ENCODE assay signal across 23 mouse cellular contexts in the genomic region with DNA sequence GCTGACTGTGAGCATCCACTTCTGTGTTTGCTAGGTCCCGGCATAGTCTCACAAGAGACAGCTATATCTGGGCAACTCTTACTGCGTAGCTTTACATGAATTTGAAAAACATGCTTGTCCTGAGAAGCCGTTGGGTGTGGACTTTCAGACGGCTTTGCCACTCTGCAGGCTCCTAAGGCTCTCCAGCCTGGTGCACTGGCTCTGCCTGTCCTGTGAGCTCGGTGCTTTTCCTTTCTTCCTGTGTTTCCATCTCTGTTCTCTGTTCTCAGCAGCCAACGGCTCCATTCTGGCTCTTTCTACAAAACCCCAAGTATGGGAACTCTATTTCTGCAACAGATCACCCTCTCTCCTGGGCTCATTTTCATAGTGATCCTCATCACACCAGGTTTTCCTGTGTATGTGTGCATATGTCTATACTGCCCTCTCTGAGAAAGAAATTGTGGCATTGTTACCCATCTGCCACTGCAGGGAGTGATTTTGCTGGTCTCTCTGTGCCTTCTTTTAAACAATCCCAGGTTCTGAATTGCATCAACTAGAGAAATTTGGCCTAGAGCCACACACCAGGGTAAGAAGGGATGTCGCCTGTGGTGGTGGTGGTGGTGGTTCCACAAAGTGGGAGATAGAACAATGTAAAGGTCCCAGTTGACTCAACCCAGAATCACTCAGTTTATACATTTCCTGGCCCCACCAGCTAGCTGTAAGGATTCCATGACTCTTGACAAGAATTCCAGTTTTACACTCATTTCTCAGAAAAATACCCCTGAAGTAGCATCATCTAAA.
DNase-seq lines count a peak whose midpoint lies in the region; ATAC-seq and TF ChIP-seq lines count a peak whose summit lies in the region.
"Had no signal": no experiment of that assay in that cellular context is flagged by ENCODE, and none has a peak within 500 bp of the region (broad histone marks: within the 10 kb centered on the region; RNA-seq: fewer than 3 reads in every experiment).

No protein-coding gene starts in this region.

- H3K9ac ChIP-seq in midbrain, embryonic 11.5 days (ENCODE audit: low read length), result no peak overlapping the region
- no peak overlapping the region for H3K9ac ChIP-seq in midbrain, postnatal 0 days (replicated peaks; ENCODE audit: low read length, poor library complexity, severe bottlenecking)
- H3K9ac ChIP-seq: forebrain, embryonic 13.5 days; forebrain, postnatal 0 days; hindbrain, embryonic 12.5 days had no signal

- no peaks in the 10 kb centered on the region for H3K27me3 ChIP-seq in midbrain, embryonic 11.5 days (ENCODE audit: control insufficient read depth, insufficient read depth, low read length)
- H3K27me3 ChIP-seq in midbrain, postnatal 0 days (ENCODE audit: insufficient read depth, low read length), result no peaks in the 10 kb centered on the region
- H3K27me3 ChIP-seq: forebrain, embryonic 13.5 days; hindbrain, embryonic 12.5 days; Patski had no signal

- TF ChIP-seq CTCF in midbrain, postnatal 0 days (IDR thresholded peaks at IDR 0.05), result no peak

- H3K36me3 ChIP-seq in midbrain, embryonic 11.5 days (ENCODE audit: control insufficient read depth, insufficient read depth, low read length), result no peaks in the 10 kb centered on the region
- no peaks in the 10 kb centered on the region for H3K36me3 ChIP-seq in midbrain, postnatal 0 days (ENCODE audit: insufficient read depth, low read length)
- H3K36me3 ChIP-seq: hindbrain, embryonic 12.5 days had no signal

- peak; percentile 65 for DNase-seq in midbrain, embryonic 11.5 days (ENCODE audit: low spot score, missing footprints)
- DNase-seq in midbrain, postnatal 0 days (ENCODE audit: low spot score), result no peak
- no peak for DNase-seq in frontal cortex, postnatal 14 days (ENCODE audit: low spot score in 2 of 2)
- DNase-seq: adrenal gland, postnatal 14 days; B cell, adult 2 months; cerebellum, adult 11-12 months; cerebellum, adult 9-10 months; forebrain, postnatal 0 days; gastrocnemius, postnatal 36 days; heart, adult 2 months; heart, postnatal 10 days; heart, postnatal 4 days; kidney, adult 11 months had no signal

- no peak overlapping the region for H3K4me3 ChIP-seq in midbrain, embryonic 11.5 days (ENCODE audit: low read depth, low read length)
- H3K4me3 ChIP-seq in midbrain, postnatal 0 days (ENCODE audit: low read depth, low read length), result no peak overlapping the region
- H3K4me3 ChIP-seq: forebrain, embryonic 13.5 days; heart, adult 2 months; hindbrain, embryonic 12.5 days had no signal

- H3K4me2 ChIP-seq in midbrain, embryonic 11.5 days, result no peak overlapping the region
- H3K4me2 ChIP-seq in midbrain, postnatal 0 days (ENCODE audit: low read depth, low read length, poor library complexity, severe bottlenecking), result no peak overlapping the region
- H3K4me2 ChIP-seq: forebrain, embryonic 13.5 days; hindbrain, embryonic 12.5 days had no signal

- no peak for ATAC-seq in midbrain, embryonic 11.5 days (ENCODE audit: low FRiP score)
- ATAC-seq in midbrain, postnatal 0 days (ENCODE audit: low FRiP score), result no peak
- ATAC-seq in common myeloid progenitor, adult 5-6 weeks (replicated peaks; ENCODE audit: low read depth, poor library complexity, severe bottlenecking), result 0 out of 2 replicates have a peak, but pooled peaks have one; percentile 20
- ATAC-seq in granulocyte monocyte progenitor cell, adult 5-6 weeks (replicated peaks; ENCODE audit: poor library complexity, severe bottlenecking), result peak; percentile 42
- ATAC-seq in erythroblast, adult 5-6 weeks (replicated peaks; ENCODE audit: low FRiP score, poor library complexity, severe bottlenecking), result no peak
- ATAC-seq: activated CD4-positive, CD25-positive, alpha-beta regulatory T cell, adult 4 months; CD4-positive, CD25-positive, alpha-beta regulatory T cell, adult 4 months; forebrain, embryonic 13.5 days; forebrain, postnatal 0 days; hindbrain, embryonic 16.5 days; Patski had no signal

- H3K9me3 ChIP-seq in midbrain, embryonic 11.5 days (ENCODE audit: control insufficient read depth, low read length), result no peaks in the 10 kb centered on the region
- H3K9me3 ChIP-seq in midbrain, postnatal 0 days (ENCODE audit: low read length), result no peaks in the 10 kb centered on the region
- H3K9me3 ChIP-seq: forebrain, embryonic 13.5 days; G1E; hindbrain, embryonic 12.5 days had no signal

- H3K4me1 ChIP-seq in midbrain, embryonic 11.5 days (ENCODE audit: control insufficient read depth, insufficient read depth, low read length), result no peaks in the 10 kb centered on the region
- H3K4me1 ChIP-seq in midbrain, postnatal 0 days (ENCODE audit: insufficient read depth, low read length), result no peaks in the 10 kb centered on the region
- H3K4me1 ChIP-seq: forebrain, embryonic 13.5 days; hindbrain, embryonic 12.5 days had no signal

- 94% methylated on average over 7 of the region's 7 CpGs for WGBS in midbrain, embryonic 11.5 days
- 88% methylated on average over 7 of the region's 7 CpGs for WGBS in midbrain, postnatal 0 days

- no peak overlapping the region for H3K27ac ChIP-seq in midbrain, embryonic 11.5 days (ENCODE audit: low read depth, low read length)
- no peak overlapping the region for H3K27ac ChIP-seq in midbrain, postnatal 0 days (ENCODE audit: low read depth, low read length)
- H3K27ac ChIP-seq: forebrain, embryonic 13.5 days; heart, adult 2 months; hindbrain, embryonic 12.5 days had no signal

Comparison
In these comparisons a context has a peak if more than half of its experiments do, and no peak if none do; other contexts are left out.
1. ATAC-seq: peak in common myeloid progenitor, adult 5-6 weeks (single experiment) and granulocyte monocyte progenitor cell, adult 5-6 weeks (single experiment); none in midbrain, embryonic 11.5 days (single experiment), midbrain, postnatal 0 days (single experiment) and erythroblast, adult 5-6 weeks (single experiment).